Mouse (Mus musculus) liver (tissue): Measurements from ENCODE around the gene Krt1.

Source experiments
- DNase-seq: peaks from one replicate; pipeline ENCODE4 v3.0.0-alpha.2; 2020; ENCODE audit warnings: mixed read lengths

Gene Krt1

GRCm38 (mm10) chr15:101850694-101851093, at the start of gene Krt1:
Krt1 (minus strand) TSS chr15:101850794.
- DNase-seq = no peak

GRCm38 (mm10) chr15:101895216-101895615, 44.6 kb upstream of the Krt1 start:
- DNase-seq = no peak

- no peak for DNase-seq
Observed at GRCm38 (mm10) chr15:101892820-101893219, 42.2 kb upstream of the Krt1 start, which contains the start of gene Krt76. Krt76 (minus strand) TSS chr15:101892920.

DNA sequence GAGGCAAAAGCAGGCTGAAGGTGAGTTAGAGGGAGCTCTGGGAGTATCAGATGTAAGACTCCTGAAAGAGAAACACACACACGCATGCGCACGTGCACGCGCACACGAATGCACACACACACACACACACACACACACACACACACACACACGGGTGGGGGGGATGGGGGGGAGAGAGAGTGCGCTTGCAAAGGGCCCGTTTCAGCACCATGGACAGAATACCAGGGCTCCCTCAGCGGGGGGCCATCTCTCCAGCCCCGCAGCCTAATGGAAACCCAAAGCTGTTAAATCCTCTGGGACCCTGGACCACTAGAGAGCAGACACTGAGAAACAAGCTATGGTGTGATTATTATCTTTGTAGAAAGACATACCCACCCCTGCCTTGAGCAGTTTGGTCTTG, 29.2 kb upstream of the Krt1 start:
- peak; percentile 12 for DNase-seq

DNA sequence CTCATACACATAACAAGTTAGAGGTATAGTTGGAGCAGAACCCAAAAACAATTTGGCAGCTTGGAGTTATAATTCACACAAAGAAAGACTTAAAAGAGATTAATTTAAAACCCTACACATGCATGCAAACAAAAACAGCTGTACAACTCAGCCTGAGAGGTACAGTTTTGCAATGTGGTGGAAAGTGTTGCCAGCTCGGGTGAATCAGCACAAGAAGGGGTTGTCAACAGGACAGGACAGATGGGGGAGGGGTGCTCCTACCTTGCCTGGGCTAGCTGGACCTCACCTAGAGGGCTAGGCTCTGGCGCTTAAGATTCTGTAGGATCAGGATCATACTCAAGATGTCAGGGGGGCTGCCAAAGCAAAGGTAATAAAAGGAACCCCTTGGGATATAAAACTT, 27.4 kb upstream of the Krt1 start:
- DNase-seq = no peak

DNA sequence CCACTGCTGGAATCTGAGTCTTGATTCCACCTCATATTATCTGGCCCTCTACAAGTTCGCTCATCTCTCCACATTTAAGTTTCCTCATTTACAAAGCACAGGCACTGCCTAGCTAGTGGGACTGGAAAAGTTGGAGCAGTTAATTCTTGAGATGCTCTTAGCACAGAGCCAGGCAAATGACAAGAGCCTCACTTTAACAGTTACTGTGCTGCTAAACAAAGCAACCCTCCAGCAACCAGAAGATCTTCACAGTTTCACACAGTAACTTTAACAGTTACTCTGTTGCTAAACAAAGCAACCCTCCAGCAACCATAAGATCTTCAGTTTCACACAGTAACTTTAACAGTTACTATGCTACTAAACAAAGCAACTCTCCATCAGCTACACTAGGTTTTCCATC, 23.8 kb upstream of the Krt1 start:
- DNase-seq = no peak

DNA sequence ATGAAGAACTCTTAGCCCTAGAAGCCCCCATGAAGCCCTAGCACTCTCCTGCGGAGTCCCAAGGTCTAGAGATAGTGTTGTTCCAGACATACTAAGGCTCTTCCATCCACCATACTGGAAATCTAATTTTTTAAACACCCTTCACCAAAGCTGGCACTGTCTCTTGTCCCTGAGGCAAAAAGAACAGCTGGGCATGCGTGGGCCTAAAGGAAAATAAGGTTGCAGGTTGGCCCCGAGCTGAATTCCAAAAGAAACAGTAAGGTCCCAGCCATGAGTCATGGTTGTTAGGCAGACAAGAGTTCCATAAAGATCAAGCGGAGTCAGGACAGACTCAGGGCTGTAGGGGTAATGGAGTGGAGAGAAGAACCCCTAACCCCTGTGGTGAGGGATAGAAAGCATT, 22.6 kb upstream of the Krt1 start:
- no peak for DNase-seq

- no peak for DNase-seq
Observed at GRCm38 (mm10) chr15:101869431-101869830, 18.8 kb upstream of the Krt1 start, which contains the start of gene Krt77. Krt77 (minus strand) TSS chr15:101869705.

- no peak for DNase-seq
Observed at GRCm38 (mm10) chr15:101866754-101867153, 16.2 kb upstream of the Krt1 start.

DNA sequence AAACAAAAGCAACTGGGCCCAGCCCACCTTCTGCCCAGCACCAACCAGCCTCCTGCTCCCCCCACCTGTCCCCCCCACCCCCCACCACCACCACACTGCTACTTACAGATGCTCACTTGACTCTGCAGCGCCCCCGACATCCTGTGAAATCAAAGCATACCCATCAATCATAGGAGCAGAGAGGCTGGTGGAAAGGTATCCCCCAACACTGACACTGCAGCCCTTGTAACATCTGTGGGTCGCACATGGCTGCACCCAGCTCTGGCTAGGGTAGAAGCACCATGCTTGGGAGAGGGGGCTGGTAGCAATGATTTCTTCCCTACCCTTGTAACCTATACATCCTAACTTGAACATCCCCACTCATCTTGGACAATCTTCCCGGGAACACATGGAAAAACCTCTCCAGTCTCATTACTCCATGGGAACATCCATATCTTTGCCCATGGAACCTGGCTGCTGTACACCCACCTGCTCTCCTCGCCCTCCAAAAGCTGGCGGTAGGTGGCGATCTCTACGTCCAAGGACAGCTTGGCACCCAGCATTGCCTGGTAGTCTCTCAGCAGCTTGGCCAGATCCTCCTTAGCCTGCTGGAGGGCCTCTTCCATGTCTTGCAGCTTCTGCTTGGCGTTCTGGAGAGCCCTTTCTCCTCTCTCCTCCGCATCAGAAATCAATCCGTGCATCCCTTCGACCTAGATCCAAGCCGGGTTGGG, 10.0 kb upstream of the Krt1 start:
- no peak for DNase-seq

DNA sequence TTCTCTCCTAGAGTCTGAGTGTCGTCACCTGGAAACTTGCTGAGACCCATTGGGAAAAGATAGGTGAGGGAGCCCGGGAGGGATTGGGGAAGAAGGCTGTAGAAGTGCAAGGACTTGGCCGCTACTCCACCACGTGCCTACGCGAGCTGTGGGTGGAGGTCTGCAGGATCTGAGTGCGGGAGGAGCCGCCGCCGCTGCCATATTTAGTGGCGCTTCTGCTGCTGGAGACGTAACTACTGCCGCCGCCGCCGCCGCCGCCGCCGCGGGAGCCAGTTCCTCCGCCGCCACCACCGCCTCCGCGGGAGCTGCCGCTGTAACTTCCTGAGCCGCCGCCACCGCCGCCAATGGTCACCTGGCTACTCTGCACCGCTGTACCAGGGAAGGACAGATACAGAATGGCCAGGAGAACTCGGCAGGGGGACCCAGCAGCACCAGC, 9.2 kb upstream of the Krt1 start:
- peak; percentile 14 for DNase-seq

- no peak for DNase-seq
Observed at GRCm38 (mm10) chr15:101858673-101859425, 8.3 kb upstream of the Krt1 start.

- DNase-seq = no peak
Observed at GRCm38 (mm10) chr15:101856696-101857095, 6.1 kb upstream of the Krt1 start.

DNA sequence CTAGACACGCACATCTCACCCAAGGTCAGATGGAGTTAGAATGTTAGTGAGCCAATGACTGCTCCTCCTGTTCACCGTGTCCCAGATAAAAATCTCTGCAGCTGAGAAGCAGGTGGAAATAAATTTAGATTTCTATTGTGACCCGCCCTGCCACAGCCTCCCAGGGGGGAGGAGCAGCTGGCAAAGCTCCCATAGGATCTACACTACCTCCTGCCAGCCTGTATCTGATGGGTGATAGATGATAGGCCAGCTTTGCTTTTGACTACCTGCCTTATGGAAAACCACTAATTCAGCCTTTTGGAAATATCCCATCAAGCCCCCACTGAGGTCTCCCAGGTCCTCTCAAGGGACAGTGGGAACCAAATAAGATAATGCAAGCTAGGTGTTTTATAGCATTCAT, 5.1 kb upstream of the Krt1 start:
- DNase-seq = no peak

DNA sequence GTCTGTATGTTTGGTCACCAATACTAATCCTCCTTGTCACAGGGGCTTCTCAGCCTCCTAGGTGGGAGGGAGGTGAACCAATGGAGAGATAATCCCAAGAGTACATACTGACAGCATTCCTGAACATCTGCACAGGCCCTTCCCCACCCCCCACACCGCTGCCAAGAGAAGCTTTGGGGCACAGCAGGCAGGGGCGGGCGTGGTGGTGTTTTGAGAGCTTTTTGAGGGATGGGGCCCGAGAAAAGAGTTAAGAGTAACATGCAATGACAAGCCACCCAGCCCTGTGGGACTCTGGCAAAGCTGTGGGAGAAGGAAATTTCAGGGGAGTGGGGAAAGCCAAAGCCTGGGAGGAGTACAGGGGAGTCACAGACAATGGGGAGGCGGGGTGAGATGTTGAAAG, 3.7 kb upstream of the Krt1 start:
- no peak for DNase-seq

DNA sequence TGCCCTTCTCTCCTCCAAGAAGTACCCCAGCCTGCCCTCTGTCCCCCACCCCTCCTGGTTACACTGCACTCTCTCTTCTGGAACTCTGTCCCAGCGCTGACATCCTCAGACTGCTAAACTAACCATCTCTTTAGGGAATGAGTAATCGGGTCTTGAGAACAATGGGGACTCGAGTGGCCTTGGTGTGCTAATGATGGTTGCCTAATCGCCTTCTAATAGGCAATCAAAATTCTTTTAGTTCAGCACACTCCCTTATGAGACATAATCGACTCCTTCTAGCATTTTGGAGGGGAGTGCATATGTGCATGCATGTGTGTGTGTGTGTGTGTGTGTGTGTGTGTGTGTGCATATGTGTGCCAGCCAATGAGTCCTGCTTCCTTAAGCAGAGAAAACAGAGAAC, 2.0 kb upstream of the Krt1 start:
- DNase-seq = no peak

GRCm38 (mm10) chr15:101845971-101846403, 4.6 kb downstream of the Krt1 start:
- DNase-seq = peak; percentile 26

DNA sequence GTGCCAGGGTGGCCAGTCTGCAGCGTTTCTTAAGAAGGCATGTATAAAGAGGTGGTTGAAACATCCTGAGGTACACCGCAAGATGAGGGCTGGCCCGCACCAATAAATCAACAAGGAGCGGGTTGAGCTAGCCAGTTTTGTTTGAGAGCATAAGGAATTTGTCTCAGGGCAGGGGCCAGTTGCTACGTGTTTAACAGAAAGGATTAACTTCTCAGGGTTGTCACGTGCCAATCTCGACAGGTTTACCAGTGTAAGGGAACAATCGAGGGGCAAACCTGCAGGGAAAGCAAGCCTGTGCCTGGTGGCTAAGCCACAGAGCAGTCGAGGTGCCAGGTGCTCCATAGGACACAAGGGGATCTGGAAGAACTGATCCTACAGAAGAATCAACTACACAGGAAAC, 7.4 kb downstream of the Krt1 start:
- DNase-seq = no peak

DNA sequence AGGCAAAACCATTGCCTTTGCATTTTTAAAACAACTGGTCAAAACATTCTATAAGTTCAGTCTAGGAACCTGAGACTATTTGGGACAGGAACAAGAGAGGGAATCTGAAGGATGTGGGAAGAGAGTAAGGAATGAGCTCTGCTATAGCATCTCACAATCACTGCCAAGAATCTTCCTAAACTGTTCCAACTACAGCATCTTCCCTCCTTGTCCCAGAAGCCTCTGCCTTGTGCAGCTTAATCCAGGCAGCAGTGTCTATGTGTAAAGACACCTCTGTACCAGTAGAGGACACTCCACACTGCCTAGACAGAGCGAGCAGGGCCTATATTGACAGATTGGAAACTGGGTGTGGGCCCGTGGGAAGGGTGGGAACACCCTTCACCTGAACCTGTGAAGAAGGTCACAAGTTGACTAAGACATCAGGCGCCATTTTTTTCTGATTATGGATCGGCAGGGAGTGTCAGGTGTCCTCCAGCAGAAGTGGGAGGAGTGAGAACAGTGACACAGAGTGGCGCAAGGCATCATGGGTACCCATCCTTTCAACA, 15.7 kb downstream of the Krt1 start:
- DNase-seq = no peak

DNA sequence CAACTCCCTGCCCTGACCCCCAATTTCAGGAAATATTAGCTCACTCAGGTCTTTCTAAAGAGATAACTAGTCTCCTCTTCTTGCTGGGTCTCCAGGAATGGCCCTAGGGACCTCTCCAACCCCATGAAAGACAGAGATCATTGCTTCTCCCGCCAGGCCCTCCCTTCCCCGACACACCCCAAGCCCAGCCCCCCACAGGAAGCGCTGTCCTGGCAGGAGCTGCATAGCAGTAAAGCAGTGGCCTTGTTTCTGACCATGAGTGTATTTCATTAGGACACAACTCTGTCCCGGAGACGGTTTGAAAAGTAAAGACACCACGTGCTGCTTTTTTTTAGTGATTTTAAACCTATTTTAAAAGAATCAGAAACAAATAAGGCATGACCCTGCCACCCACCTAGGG, 17.5 kb downstream of the Krt1 start:
- no peak for DNase-seq

DNA sequence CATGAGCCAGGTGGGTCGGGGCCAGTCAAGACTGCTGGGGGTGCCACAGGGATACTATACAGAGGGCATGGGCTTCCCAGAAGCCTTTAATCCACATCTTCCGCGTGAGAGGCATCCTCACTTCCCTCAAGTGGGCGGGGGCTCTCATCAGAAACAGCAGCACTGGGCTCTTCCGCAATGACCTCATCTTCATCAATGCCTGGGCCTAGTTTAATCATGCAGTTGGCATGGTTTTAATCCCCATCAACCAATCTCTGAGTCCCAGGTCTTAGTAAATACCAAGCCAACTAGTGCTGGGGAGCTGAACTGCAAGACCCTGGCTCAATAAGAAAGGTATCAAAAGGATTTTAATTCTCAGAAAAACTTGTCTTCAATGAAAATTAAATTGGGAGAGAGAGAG, 21.2 kb downstream of the Krt1 start:
- no peak for DNase-seq

GRCm38 (mm10) chr15:101821786-101822185, 28.8 kb downstream of the Krt1 start:
- no peak for DNase-seq

- no peak for DNase-seq
Observed at GRCm38 (mm10) chr15:101817875-101818274, 32.7 kb downstream of the Krt1 start, which contains the start of gene Krt2. Krt2 (minus strand) TSS chr15:101818169.
